Mouse (Mus musculus): Measurements from ENCODE around the gene Wdr74. TPM values are rescaled to one million over a fixed set of nuclear protein-coding genes. Genes with fewer than 3 reads are reported as not detected.
A peak's percentile ranks its signal among the peaks of the same experiment; 100 is the strongest.

The Wdr74 gene
- total and polyA plus RNA-seq, 3 experiments: 133 to 235 (median 203) TPM

DNA sequence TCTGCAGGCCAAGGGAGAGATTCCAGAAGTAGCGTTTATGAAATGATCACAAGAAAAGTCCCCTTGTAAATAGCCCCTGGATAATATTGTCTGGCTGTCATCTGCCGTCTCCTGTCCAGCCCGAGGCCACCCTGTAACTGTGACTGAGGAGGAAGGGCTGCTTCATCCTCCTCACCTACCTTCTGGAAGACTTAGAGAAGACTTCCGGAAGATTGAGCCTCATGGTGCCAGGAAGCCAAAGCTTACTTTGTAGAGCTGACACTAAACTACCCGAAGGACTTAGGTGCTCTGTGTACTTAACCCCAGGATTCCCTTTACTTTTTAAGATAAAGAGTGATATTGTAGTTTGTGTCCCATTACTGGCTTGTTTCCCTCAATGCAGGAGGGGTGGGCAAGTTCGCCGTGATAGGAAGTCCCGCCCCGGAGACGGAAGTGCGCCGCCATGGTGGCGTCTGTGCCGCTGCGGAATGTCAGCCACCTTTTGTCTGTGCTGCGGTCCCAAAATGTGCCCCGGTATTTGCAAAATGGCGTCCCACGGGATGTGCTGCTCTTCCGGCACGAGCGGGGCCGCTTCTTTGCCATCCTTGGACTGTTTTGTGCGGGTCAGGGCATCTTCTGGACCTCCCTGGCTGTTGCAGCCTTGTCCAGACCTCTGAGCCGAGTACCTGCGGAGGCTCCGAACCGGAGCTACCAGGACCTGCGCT, 35.1 kb downstream of the Wdr74 start, which contains the start of gene Tmem223:
Gene Tmem223, plus strand, starts transcription at position 430 of the 704 bp plus-strand sequence.
- dilution Hi-C loops (cut with MboI; ENCODE audit: extremely low pct_ligation_motif_present, extremely low pct_unique_long_range_greater_than_20kb, low sequenced_read_pairs) (no loop called here), in situ Hi-C loops (cut with MboI; ENCODE audit: low pct_ligation_motif_present, low pct_unique_long_range_greater_than_20kb, low sequenced_read_pairs) (no loop called here)
- Histone ChIP-seq H3K9ac (ENCODE audit: insufficient read depth, low read depth) (peak within 1 kb of the TSS; percentile 91), H3K27ac (ENCODE audit: insufficient read depth, low read depth) (peak within 1 kb of the TSS; percentile 76), H3K36me3 (replicated peaks in 1 of 2; ENCODE audit: control insufficient read depth in 1 of 2, insufficient read depth in 1 of 2, low read length in 1 of 2) (peaks cover 46 to 69% of the 10 kb centered on the region in 2 experiments), H3K4me2 (ENCODE audit: insufficient read depth, low read depth, poor library complexity, severe bottlenecking) (peak within 1 kb of the TSS; percentile 83), H3K9me3 (replicated peaks; ENCODE audit: low read length) (peaks cover 1% of the 10 kb centered on the region), H3K4me1 (ENCODE audit: control insufficient read depth in 1 of 2, insufficient read depth in 2 of 2) (peaks cover 8 to 32% of the 10 kb centered on the region in 2 experiments; a peak in 3 of 4 replicates), H3K4me3 (replicated peaks in 1 of 3; ENCODE audit: low read depth in 2 of 3, low read length in 2 of 3, poor library complexity in 1 of 3) (peak within 1 kb of the TSS; percentile 71 to 93 (median 81)), H3K27me3 (replicated peaks) (no peaks in the 10 kb centered on the region), H3K79me2 (replicated peaks; ENCODE audit: control insufficient read depth, extremely low read depth, insufficient read depth, poor library complexity, severe bottlenecking) (peaks cover 35% of the 10 kb centered on the region)
- TF ChIP-seq JUND (conservative IDR thresholded peaks at IDR 0.05; ENCODE audit: low read depth, low read length): no peak
- TF ChIP-seq E2F4 (IDR thresholded peaks at IDR 0.05; ENCODE audit: insufficient replicate concordance, low read depth, low read length): no peak
- TF ChIP-seq JUN (IDR thresholded peaks at IDR 0.05; ENCODE audit: insufficient read depth, low read depth, low read length): no peak
- TF ChIP-seq CHD1 (IDR thresholded peaks at IDR 0.05; ENCODE audit: low read depth, low read length): no peak
- peak; percentile 51; the same call in 1 of the 2 replicates for TF ChIP-seq BHLHE40 (IDR thresholded peaks at IDR 0.05; ENCODE audit: low read depth, low read length)
- no peak for TF ChIP-seq ZKSCAN1 (IDR thresholded peaks at IDR 0.05; ENCODE audit: borderline replicate concordance, low read depth, low read length)
- no peak for TF ChIP-seq USF2 (conservative IDR thresholded peaks at IDR 0.05; ENCODE audit: low read depth, low read length)
- no peak for TF ChIP-seq MAX (IDR thresholded peaks at IDR 0.05; ENCODE audit: low read length)
- TF ChIP-seq PAX5 (IDR thresholded peaks at IDR 0.05; ENCODE audit: low read length): no peak
- no peak for TF ChIP-seq MAZ (IDR thresholded peaks at IDR 0.05; ENCODE audit: low read depth, low read length)
- TF ChIP-seq KAT2A (IDR thresholded peaks at IDR 0.05; ENCODE audit: insufficient replicate concordance, low read length): no peak
- no peak for TF ChIP-seq RCOR1 (conservative IDR thresholded peaks at IDR 0.05; ENCODE audit: low read depth, low read length)
- no peak for TF ChIP-seq EP300 (IDR thresholded peaks at IDR 0.05; ENCODE audit: low read length)
- no peak for TF ChIP-seq ZNF384 (IDR thresholded peaks at IDR 0.05; ENCODE audit: low read depth, low read length)
- peak; percentile 76 for TF ChIP-seq TBP (conservative IDR thresholded peaks at IDR 0.05; ENCODE audit: low read depth, low read length)
- peak; percentile 40; the same call in 1 of the 2 replicates for TF ChIP-seq NELFE (IDR thresholded peaks at IDR 0.05; ENCODE audit: low read depth, low read length)
- no peak for TF ChIP-seq MAFK (IDR thresholded peaks at IDR 0.05; ENCODE audit: insufficient replicate concordance, low read length)
- peak; percentile 62 for TF ChIP-seq NRF1 (IDR thresholded peaks at IDR 0.05; ENCODE audit: low read depth, low read length)
- TF ChIP-seq MEF2A (IDR thresholded peaks at IDR 0.05; ENCODE audit: borderline replicate concordance, low read depth, low read length): no peak
- TF ChIP-seq MXI1 (IDR thresholded peaks at IDR 0.05; ENCODE audit: low read depth, low read length): peak; percentile 15; the same call in 1 of the 2 replicates
- peak; percentile 79 for TF ChIP-seq POLR2AphosphoS2 (IDR thresholded peaks at IDR 0.05; ENCODE audit: low read depth, low read length)
- TF ChIP-seq MYC (IDR thresholded peaks at IDR 0.05; ENCODE audit: low read depth, low read length): peak; percentile 65; the same call in 1 of the 2 replicates
- no peak for TF ChIP-seq RAD21 (IDR thresholded peaks at IDR 0.05; ENCODE audit: low read depth, low read length)
- TF ChIP-seq ZMIZ1 (IDR thresholded peaks at IDR 0.05; ENCODE audit: low read depth, low read length): no peak; the same call in 1 of the 2 replicates
- peak; percentile 81 for TF ChIP-seq ELF1 (IDR thresholded peaks at IDR 0.05; ENCODE audit: low read depth, low read length)
- no peak for TF ChIP-seq SIN3A (IDR thresholded peaks at IDR 0.05; ENCODE audit: low read length)
- TF ChIP-seq GABPA (IDR thresholded peaks at IDR 0.05; ENCODE audit: insufficient replicate concordance, low read depth, low read length): no peak
- TF ChIP-seq IRF4 (IDR thresholded peaks at IDR 0.05; ENCODE audit: low read depth, low read length): 0 out of 2 replicates have a peak, but pooled peaks have one; percentile 21
- peak; percentile 81 for TF ChIP-seq HCFC1 (IDR thresholded peaks at IDR 0.05; ENCODE audit: low read depth, low read length)
- TF ChIP-seq USF1 (IDR thresholded peaks at IDR 0.05; ENCODE audit: low read depth, low read length): no peak
- no peak for TF ChIP-seq UBTF (IDR thresholded peaks at IDR 0.05; ENCODE audit: low read depth, low read length)
- no peak for TF ChIP-seq CTCF (conservative IDR thresholded peaks at IDR 0.05 in 1 of 2, IDR thresholded peaks at IDR 0.05 in 1 of 2; ENCODE audit: low read depth in 2 of 2, low read length in 2 of 2)
- TF ChIP-seq SMC3 (IDR thresholded peaks at IDR 0.05; ENCODE audit: low read depth, low read length): no peak
- peak; percentile 50; the same call in 1 of the 2 replicates for TF ChIP-seq CHD2 (IDR thresholded peaks at IDR 0.05; ENCODE audit: low read length)
- no peak for TF ChIP-seq ETS1 (conservative IDR thresholded peaks at IDR 0.05; ENCODE audit: low read depth, low read length)
- no peak for TF ChIP-seq ZC3H11A (IDR thresholded peaks at IDR 0.05; ENCODE audit: low read depth, low read length)
- peak; percentile 90 for TF ChIP-seq POLR2A (IDR thresholded peaks at IDR 0.05; ENCODE audit: low read depth, low read length)
- TF ChIP-seq TCF12 (IDR thresholded peaks at IDR 0.05; ENCODE audit: low read depth, low read length): peak; percentile 18; the same call in 1 of the 2 replicates
- DNase-seq (ENCODE audit: extremely low read depth): peak; percentile 81
